In the genomic region with DNA sequence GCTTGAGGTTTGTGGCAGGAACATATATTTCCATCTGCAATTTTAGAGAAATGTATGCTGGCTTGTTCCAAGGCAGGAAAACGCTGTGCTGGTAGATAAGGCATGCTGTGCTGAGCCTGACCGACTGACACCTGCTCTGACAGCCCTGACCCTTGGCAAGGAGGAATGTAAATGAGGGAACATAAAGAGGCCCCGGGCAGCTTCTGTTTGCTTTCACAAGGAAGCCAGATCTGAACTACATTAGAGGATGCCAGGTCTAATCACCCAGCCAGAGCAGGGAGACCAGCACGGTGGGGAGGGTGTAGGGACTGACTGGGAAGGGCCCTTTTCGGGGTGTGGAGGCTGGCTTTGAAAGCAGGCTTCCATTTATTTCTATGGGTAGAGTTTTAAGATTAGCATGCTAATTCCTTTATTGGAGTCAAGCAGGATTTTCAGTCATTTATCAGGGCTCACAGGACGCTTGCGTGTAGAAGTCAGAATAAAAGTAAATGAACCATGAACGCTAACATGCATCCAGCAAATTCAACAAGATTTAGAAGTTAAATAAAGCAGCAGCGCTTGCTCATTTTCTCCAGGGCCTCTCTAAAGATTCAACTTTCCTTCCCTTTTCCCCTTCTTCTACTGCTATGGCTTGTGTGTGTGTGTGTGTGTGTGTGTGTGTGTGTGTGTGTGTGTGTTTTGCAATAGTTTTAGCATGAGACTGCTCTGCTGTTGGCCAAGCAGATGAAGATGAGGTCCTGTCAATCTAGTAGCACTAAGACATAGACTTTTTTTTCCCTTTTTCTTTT, we compare ENCODE assay signal across 10 mouse cellular contexts. TPM values are rescaled to one million over a fixed set of nuclear protein-coding genes. Genes with fewer than 3 reads are reported as not detected.
DNase-seq lines count a peak whose midpoint lies in the region; ATAC-seq and TF ChIP-seq lines count a peak whose summit lies in the region.
"Had no signal": no experiment of that assay in that cellular context is flagged by ENCODE, and none has a peak within 500 bp of the region (broad histone marks: within the 10 kb centered on the region; RNA-seq: fewer than 3 reads in every experiment).

No protein-coding gene starts in this region.

- 35% methylated on average over 9 of the region's 9 CpGs for WGBS in lung, adult 2 months

- no peaks in the 10 kb centered on the region for H3K4me1 ChIP-seq in lung, adult 2 months (ENCODE audit: control insufficient read depth, insufficient read depth, low read length)

- H3K4me3 ChIP-seq in lung, adult 2 months (replicated peaks; ENCODE audit: extremely low read depth, low read depth, low read length) = no peak overlapping the region
- H3K4me3 ChIP-seq: limb, embryonic 13.5 days had no signal

- no peak for TF ChIP-seq POLR2A in lung, adult 2 months (IDR thresholded peaks at IDR 0.05; ENCODE audit: borderline replicate concordance, extremely low read depth, low read depth, low read length)

- peak; percentile 11 for DNase-seq in lung, postnatal 10 days
- no peak for DNase-seq in lung, adult 2 months
- DNase-seq in kidney, postnatal 25 days = peak; percentile 15 to 54
- peak; percentile 53 for DNase-seq in retina, postnatal 1 day
- DNase-seq in spleen, postnatal 14 days (ENCODE audit: low spot score in 2 of 2) = no peak
- DNase-seq in gastrocnemius, postnatal 10 days = no peak
- DNase-seq in adrenal gland, postnatal 36 days = no peak

- peak; percentile 89 to 90 for ATAC-seq in hematopoietic stem cell, adult 5-6 weeks (replicated peaks in 1 of 2; ENCODE audit: insufficient read depth in 1 of 2, low FRiP score in 2 of 2, low TSS enrichment in 1 of 2, low read depth in 1 of 2, poor library complexity in 2 of 2, severe bottlenecking in 2 of 2)

- no peak for TF ChIP-seq CTCF in lung, adult 2 months (IDR thresholded peaks at IDR 0.05; ENCODE audit: insufficient read depth, low read length)

RNA-seq across cellular contexts. Expression of a gene that starts 34.3 kb away (rescaled TPM):
- polyA plus RNA-seq in lung, adult 2 months (2012; rRNA removed) = 1.2 and 3.1 TPM in 2 replicates
- total RNA-seq in hematopoietic stem cell, adult 5-6 weeks (2017) = 1.0 TPM in 1 of 2 replicates, not detected in the other
- total RNA-seq in gastrocnemius, postnatal 10 days (2021) = 1 to 10 TPM; 3.1 to 6.0 TPM
- total RNA-seq in adrenal gland, postnatal 36 days (2021) = 10 to 100 TPM in 1 of 2 experiments, 1 to 10 TPM in 1; 6.9 to 24.1 TPM
- total RNA-seq: MEL had no signal

Comparison
In these comparisons a context has a peak if more than half of its experiments do, and no peak if none do; other contexts are left out.
1. DNase-seq: peak in lung, postnatal 10 days (single experiment), kidney, postnatal 25 days (2 of 2) and retina, postnatal 1 day (single experiment); none in lung, adult 2 months (single experiment), spleen, postnatal 14 days (0 of 2), gastrocnemius, postnatal 10 days (single experiment) and adrenal gland, postnatal 36 days (0 of 2).